ENCODE assay signal across 8 mouse cellular contexts in genomic region chr3:78901838-78902484, GRCm38 (mm10).
DNase-seq lines count a peak whose midpoint lies in the region; ATAC-seq lines count a peak whose summit lies in the region.

No protein-coding gene starts in this region.

- H3K27me3 ChIP-seq in lung, embryonic 16.5 days (ENCODE audit: control insufficient read depth, insufficient read depth, low read depth, low read length) = no peaks in the 10 kb centered on the region
- no peaks in the 10 kb centered on the region for H3K27me3 ChIP-seq in embryonic facial prominence, embryonic 11.5 days (ENCODE audit: control insufficient read depth, insufficient read depth, low read length)
- H3K27me3 ChIP-seq in heart, embryonic 11.5 days (ENCODE audit: control insufficient read depth, insufficient read depth, low read length) = no peaks in the 10 kb centered on the region
- no peaks in the 10 kb centered on the region for H3K27me3 ChIP-seq in midbrain, embryonic 16.5 days (ENCODE audit: control insufficient read depth, insufficient read depth, low read depth, low read length)

- peak; percentile 47; the same call in 1 of the 2 replicates for ATAC-seq in lung, embryonic 16.5 days (ENCODE audit: low read depth)
- peak; percentile 65; the same call in 1 of the 2 replicates for ATAC-seq in embryonic facial prominence, embryonic 11.5 days (replicated peaks; ENCODE audit: insufficient number of reproducible peaks, low FRiP score, low TSS enrichment, low read depth)
- ATAC-seq in heart, embryonic 11.5 days (replicated peaks; ENCODE audit: insufficient number of reproducible peaks, low FRiP score, low TSS enrichment) = peak; percentile 71; the same call in 1 of the 2 replicates
- peak; percentile 89 for ATAC-seq in midbrain, embryonic 16.5 days

- peak overlapping the region; percentile 45 for H3K4me2 ChIP-seq in lung, embryonic 16.5 days (ENCODE audit: low read depth, low read length)
- no peak overlapping the region for H3K4me2 ChIP-seq in embryonic facial prominence, embryonic 11.5 days (ENCODE audit: low read depth, low read length)
- peak overlapping the region; percentile 55 for H3K4me2 ChIP-seq in heart, embryonic 11.5 days
- H3K4me2 ChIP-seq in midbrain, embryonic 16.5 days (ENCODE audit: low read length) = no peak overlapping the region

- H3K9me3 ChIP-seq in lung, embryonic 16.5 days (ENCODE audit: control insufficient read depth, low read length) = no peaks in the 10 kb centered on the region
- no peaks in the 10 kb centered on the region for H3K9me3 ChIP-seq in embryonic facial prominence, embryonic 11.5 days (replicated peaks; ENCODE audit: control insufficient read depth, low read length)
- H3K9me3 ChIP-seq in heart, embryonic 11.5 days (replicated peaks; ENCODE audit: control insufficient read depth, low read length) = no peaks in the 10 kb centered on the region
- no peaks in the 10 kb centered on the region for H3K9me3 ChIP-seq in midbrain, embryonic 16.5 days (replicated peaks; ENCODE audit: control insufficient read depth, low read length, poor library complexity, severe bottlenecking)

- H3K4me3 ChIP-seq in lung, embryonic 16.5 days (ENCODE audit: low read length) = no peak overlapping the region
- no peak overlapping the region for H3K4me3 ChIP-seq in embryonic facial prominence, embryonic 11.5 days (ENCODE audit: low read depth, low read length)
- H3K4me3 ChIP-seq in heart, embryonic 11.5 days (ENCODE audit: low read depth, low read length) = no peak overlapping the region
- H3K4me3 ChIP-seq in midbrain, embryonic 16.5 days (ENCODE audit: low read depth, low read length) = no peak overlapping the region

- H3K4me1 ChIP-seq in lung, embryonic 16.5 days (replicated peaks; ENCODE audit: control insufficient read depth, insufficient read depth, low read length) = peaks cover 6% of the 10 kb centered on the region; the same call in 1 of the 2 replicates
- H3K4me1 ChIP-seq in embryonic facial prominence, embryonic 11.5 days (ENCODE audit: control insufficient read depth, insufficient read depth, low read length) = no peaks in the 10 kb centered on the region
- peaks cover 12% of the 10 kb centered on the region for H3K4me1 ChIP-seq in heart, embryonic 11.5 days (ENCODE audit: control insufficient read depth, insufficient read depth, low read length)
- peaks cover 13% of the 10 kb centered on the region for H3K4me1 ChIP-seq in midbrain, embryonic 16.5 days (ENCODE audit: control insufficient read depth, insufficient read depth, low read length)

- WGBS in lung, embryonic 16.5 days = 34% methylated on average over 4 of the region's 4 CpGs
- WGBS in embryonic facial prominence, embryonic 11.5 days = 57% methylated on average over 4 of the region's 4 CpGs
- WGBS in heart, embryonic 11.5 days (ENCODE audit: insufficient replicate concordance) = 42% methylated on average over 4 of the region's 4 CpGs
- WGBS in midbrain, embryonic 16.5 days = 29% methylated on average over 4 of the region's 4 CpGs

- H3K9ac ChIP-seq in lung, embryonic 16.5 days (ENCODE audit: low read length) = no peak overlapping the region
- H3K9ac ChIP-seq in embryonic facial prominence, embryonic 11.5 days (replicated peaks; ENCODE audit: low read length) = no peak overlapping the region
- H3K9ac ChIP-seq in heart, embryonic 11.5 days (ENCODE audit: low read depth, low read length) = no peak overlapping the region
- no peak overlapping the region for H3K9ac ChIP-seq in midbrain, embryonic 16.5 days (ENCODE audit: low read depth, low read length)

- H3K27ac ChIP-seq in lung, embryonic 16.5 days (ENCODE audit: low read length) = no peak overlapping the region
- H3K27ac ChIP-seq in embryonic facial prominence, embryonic 11.5 days (replicated peaks; ENCODE audit: low read depth, low read length) = no peak overlapping the region
- H3K27ac ChIP-seq in heart, embryonic 11.5 days (ENCODE audit: low read depth, low read length) = 0 out of 2 replicates have a peak overlapping the region, but pooled peaks have one; percentile 10
- H3K27ac ChIP-seq in midbrain, embryonic 16.5 days (ENCODE audit: low read length) = peak overlapping the region; percentile 52

- DNase-seq in lung, adult 18-20 months = no peak
- DNase-seq in embryonic facial prominence, embryonic 11.5 days (ENCODE audit: low spot score) = peak; percentile 26
- peak; percentile 31 for DNase-seq in kidney, adult 9 months
- no peak for DNase-seq in c-Kit-positive CD71-positive TER-119-positive erythroid progenitor cells, embryonic 14.5 days (ENCODE audit: low spot score)
- no peak for DNase-seq in thymus, postnatal 25 days

- H3K36me3 ChIP-seq in lung, embryonic 16.5 days (ENCODE audit: control insufficient read depth, insufficient read depth, low read length) = no peaks in the 10 kb centered on the region
- no peaks in the 10 kb centered on the region for H3K36me3 ChIP-seq in embryonic facial prominence, embryonic 11.5 days (replicated peaks; ENCODE audit: control insufficient read depth, insufficient read depth, low read depth, low read length)
- no peaks in the 10 kb centered on the region for H3K36me3 ChIP-seq in heart, embryonic 11.5 days (ENCODE audit: control insufficient read depth, insufficient read depth, low read length)
- H3K36me3 ChIP-seq in midbrain, embryonic 16.5 days (ENCODE audit: control insufficient read depth, insufficient read depth, low read length) = no peaks in the 10 kb centered on the region

Comparison
In these comparisons a context has a peak if more than half of its experiments do, and no peak if none do; other contexts are left out.
1. H3K27ac ChIP-seq: peak in heart, embryonic 11.5 days (single experiment) and midbrain, embryonic 16.5 days (single experiment); none in lung, embryonic 16.5 days (single experiment) and embryonic facial prominence, embryonic 11.5 days (single experiment).
2. H3K4me2 ChIP-seq: peak in lung, embryonic 16.5 days (single experiment) and heart, embryonic 11.5 days (single experiment); none in embryonic facial prominence, embryonic 11.5 days (single experiment) and midbrain, embryonic 16.5 days (single experiment).
3. DNase-seq: peak in embryonic facial prominence, embryonic 11.5 days (single experiment) and kidney, adult 9 months (single experiment); none in lung, adult 18-20 months (0 of 2), c-Kit-positive CD71-positive TER-119-positive erythroid progenitor cells, embryonic 14.5 days (single experiment) and thymus, postnatal 25 days (single experiment).
4. Peak in every context shown above with its lines, with median percentiles within 50 percentile points of each other: ATAC-seq.